Mouse (Mus musculus) brown adipose tissue, adult 24 weeks (tissue): ENCODE data around the gene Cpa2. TPM values are rescaled to one million over a fixed set of nuclear protein-coding genes. Genes with fewer than 3 reads are reported as not detected.

ENCODE experiments used
- H3K27ac ChIP-seq: fragments of 200-500 bp; replicated peaks from 2 replicates; pipeline ENCODE4 v1.5.1; 2012; ENCODE audit warnings: low read depth, mild to moderate bottlenecking, low read length
- H3K4me1 ChIP-seq: fragments of 200-500 bp; 2 replicates; pipeline ENCODE4 v1.6.1; 2012; ENCODE audit warnings: low read length, mixed read lengths; ENCODE audit not compliant: control insufficient read depth, insufficient read depth, insufficient read length
- H3K4me3 ChIP-seq: fragments of 200-500 bp; 2 replicates; pipeline ENCODE4 v1.5.1; 2012; ENCODE audit warnings: low read depth, mild to moderate bottlenecking, low read length, moderate library complexity; ENCODE audit not compliant: insufficient read depth
- polyA plus RNA-seq: library from polyadenylated mRNA; stranded (reverse); fragments of >200 nt; gene quantifications from 2 replicates; pipeline ENCODE4 v1.2.4, GENCODE M21; 2012; ENCODE audit not compliant: missing spikeins, insufficient read depth, insufficient read length

Gene Cpa2
- polyA plus RNA-seq, 1 experiment: 0.99 TPM

- peaks cover under 1% of the 10 kb centered on the region; the same call in 1 of the 2 replicates for H3K4me1 ChIP-seq
- H3K27ac ChIP-seq: peak overlapping the region; percentile 83
- no peak overlapping the region for H3K4me3 ChIP-seq
These were observed 13.3 kb downstream of the Cpa2 start for GRCm38 (mm10) chr6:30554621-30555170.

DNA sequence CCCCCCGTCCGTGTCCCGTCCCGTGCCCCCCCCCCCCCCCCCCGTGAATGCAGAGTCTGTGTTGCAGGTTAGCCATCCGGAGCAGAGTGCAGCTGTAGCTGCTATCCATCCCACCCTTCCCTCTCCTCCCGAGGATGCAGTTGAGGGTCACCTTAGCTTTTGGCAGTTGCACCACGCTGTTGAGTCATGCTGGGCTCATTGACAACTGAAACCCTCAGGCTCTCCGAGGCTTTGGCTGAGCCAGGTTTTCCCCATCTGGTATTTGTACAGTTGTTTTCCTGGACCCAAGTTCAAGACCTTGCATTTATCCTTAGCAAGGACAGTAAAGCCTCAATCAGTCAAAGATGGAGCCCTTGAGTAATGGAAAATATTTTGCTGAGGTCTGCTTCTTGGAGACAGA lies 14.7 kb downstream of the Cpa2 start:
- Histone ChIP-seq H3K4me3 (no peak overlapping the region), H3K4me1 (peaks cover 4% of the 10 kb centered on the region; the same call in 1 of the 2 replicates), H3K27ac (no peak overlapping the region)

- H3K4me1 ChIP-seq: peaks cover 4% of the 10 kb centered on the region; the same call in 1 of the 2 replicates
- H3K27ac ChIP-seq: no peak overlapping the region
- no peak overlapping the region for H3K4me3 ChIP-seq
These were observed 18.3 kb downstream of the Cpa2 start for GRCm38 (mm10) chr6:30559726-30560125.

DNA sequence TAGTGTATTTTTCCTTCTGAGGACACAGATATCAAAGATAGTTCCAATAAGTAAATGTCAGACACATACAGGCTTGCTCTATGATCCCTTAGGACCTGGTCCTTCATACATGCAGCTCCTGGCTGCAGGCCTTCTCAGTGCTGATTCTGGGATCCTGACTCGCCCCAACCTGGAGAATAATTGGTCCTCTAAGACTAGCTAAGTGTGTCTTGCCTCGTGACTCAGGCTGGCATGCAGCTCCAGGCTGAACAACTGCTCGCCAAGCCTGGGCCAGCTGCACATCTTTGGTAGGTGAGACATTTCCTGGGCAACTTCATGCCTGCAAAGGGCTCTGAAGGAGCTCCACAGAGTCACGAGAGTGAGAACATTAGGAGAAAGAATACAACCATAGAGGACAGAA lies 20.8 kb downstream of the Cpa2 start:
- H3K4me3 ChIP-seq: no peak overlapping the region
- H3K27ac ChIP-seq: no peak overlapping the region
- peaks cover 4% of the 10 kb centered on the region; the same call in 1 of the 2 replicates for H3K4me1 ChIP-seq

DNA sequence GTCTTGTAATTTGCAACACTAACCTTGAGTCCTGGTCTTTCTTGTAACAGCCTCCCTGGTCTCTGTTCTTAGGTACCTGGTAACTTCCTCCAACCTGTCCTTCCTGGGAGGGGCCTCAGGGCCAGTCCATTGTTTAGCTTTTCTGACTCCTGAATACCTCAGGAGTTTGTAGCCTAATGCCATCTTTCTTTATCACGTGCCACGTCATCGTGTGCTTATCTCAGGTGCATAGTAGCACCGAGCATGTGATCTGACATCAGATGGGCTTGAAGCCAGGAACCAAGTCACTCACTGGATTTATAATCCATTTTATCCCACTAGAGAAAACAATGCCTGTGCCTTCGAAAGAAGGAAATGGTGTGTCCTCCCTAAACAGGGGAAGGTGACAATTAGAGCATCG lies 22.2 kb downstream of the Cpa2 start:
- Histone ChIP-seq H3K27ac (no peak overlapping the region), H3K4me3 (no peak overlapping the region), H3K4me1 (peaks cover 4% of the 10 kb centered on the region; the same call in 1 of the 2 replicates)

DNA sequence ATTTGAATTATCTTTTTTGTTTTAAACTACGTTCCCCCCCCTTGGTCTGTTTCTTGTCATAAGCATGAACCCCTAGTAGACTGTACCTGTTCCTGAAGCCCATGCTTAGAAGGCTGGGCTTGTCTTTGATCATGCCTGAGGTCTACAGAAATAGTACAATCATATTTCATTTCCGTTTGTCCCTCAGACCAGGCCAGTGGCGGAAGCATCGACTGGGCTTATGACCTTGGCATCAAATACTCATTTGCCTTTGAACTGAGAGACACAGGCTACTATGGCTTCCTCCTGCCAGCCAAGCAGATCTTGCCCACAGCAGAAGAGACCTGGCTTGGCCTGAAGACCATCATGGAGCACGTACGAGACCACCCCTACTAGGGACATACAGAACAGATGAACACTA lies 22.7 kb downstream of the Cpa2 start:
- Histone ChIP-seq H3K4me1 (peaks cover 4% of the 10 kb centered on the region; the same call in 1 of the 2 replicates), H3K27ac (no peak overlapping the region), H3K4me3 (no peak overlapping the region)

DNA sequence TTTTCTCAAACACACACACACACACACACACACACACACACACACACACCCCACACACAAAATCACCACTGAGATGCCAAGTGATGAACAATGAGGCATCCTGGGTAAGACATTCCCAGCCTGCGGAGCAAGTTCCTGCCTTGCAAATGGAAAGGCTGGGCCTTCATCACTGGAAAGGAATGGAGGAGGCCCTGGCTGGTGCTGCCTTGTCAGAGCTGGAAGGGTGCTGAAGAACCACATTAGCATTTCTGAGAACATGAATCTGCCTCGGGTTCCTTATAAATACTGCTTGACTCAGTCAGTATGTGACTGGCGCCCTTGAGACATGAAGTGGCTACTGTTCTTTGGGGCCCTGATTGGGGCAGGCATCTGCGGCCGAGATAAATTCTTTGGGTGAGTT lies 26.7 kb downstream of the Cpa2 start, which contains the start of gene Cpa4:
Gene Cpa4, plus strand, starts transcription at position 301 of the 400 bp plus-strand sequence.
- H3K4me1 ChIP-seq: no peaks in the 10 kb centered on the region
- no peak within 1 kb of the TSS for H3K4me3 ChIP-seq
- no peak within 1 kb of the TSS for H3K27ac ChIP-seq

DNA sequence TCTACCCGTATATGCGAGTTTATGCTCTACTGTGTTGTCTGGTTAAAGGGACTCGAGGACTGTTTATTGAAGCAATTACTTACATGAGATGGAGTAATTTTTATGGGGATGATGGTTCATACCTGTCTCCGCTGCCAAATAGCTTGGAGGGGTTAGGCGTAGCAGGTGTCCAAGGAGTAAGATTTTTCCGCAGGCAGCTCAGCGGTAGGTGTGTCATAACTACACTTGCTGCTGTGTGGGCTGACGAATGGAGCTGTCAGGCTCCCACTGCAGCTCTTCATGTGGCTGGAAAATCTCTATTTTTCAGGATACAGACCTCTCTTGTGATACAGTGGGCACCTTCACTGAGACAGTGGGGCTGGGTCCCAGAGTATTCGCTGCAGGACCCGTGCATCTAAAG lies 27.9 kb downstream of the Cpa2 start:
- Histone ChIP-seq H3K27ac (no peak overlapping the region), H3K4me3 (no peak overlapping the region), H3K4me1 (no peaks in the 10 kb centered on the region)

DNA sequence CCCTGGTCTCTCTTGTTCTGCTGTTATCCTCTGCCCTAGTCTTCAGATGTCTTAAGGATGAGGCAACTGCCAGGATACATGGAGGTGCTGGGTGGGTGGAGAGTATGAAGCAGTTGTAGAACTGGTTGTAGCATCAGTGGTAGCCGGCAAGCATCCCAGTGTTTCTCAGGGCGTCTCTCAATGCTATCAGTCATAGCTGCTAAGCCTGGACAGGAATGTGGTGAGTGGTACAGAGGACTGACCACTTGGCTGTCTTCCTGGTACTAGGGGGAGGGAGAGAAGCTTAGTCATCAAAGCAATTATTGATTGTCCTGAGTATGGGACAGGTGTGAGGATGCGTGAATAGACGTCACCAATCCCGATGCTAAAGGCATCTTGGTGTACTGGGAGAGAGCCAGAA lies 28.6 kb downstream of the Cpa2 start:
- Histone ChIP-seq H3K4me3 (no peak overlapping the region), H3K4me1 (no peaks in the 10 kb centered on the region), H3K27ac (no peak overlapping the region)

- Histone ChIP-seq H3K4me3 (no peak overlapping the region), H3K4me1 (no peaks in the 10 kb centered on the region), H3K27ac (no peak overlapping the region)
These were observed 31.3 kb downstream of the Cpa2 start for GRCm38 (mm10) chr6:30572456-30573311.

DNA sequence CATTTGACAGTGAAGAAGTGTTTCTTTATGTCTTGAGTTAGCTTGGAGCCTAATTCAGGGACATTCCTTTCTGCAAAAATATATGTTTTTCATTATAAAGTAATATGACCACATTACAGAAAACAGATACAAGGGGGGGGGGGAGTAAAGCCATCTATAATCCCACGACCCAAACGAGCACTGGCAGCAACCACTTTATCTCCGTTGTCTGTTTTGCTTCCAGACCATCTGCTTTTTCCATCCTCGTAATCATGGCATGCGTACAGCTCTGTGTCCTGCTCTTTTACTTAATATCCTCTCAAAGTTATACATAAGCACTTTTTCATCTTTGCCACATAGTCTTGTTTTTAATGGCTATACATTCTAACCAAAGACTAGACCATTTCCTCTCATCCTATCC lies 32.0 kb downstream of the Cpa2 start:
- Histone ChIP-seq H3K4me3 (no peak overlapping the region), H3K4me1 (no peaks in the 10 kb centered on the region), H3K27ac (no peak overlapping the region)

GRCm38 (mm10) chr6:30574945-30575344 lies 33.6 kb downstream of the Cpa2 start:
- H3K27ac ChIP-seq: no peak overlapping the region
- no peak overlapping the region for H3K4me3 ChIP-seq
- H3K4me1 ChIP-seq: no peaks in the 10 kb centered on the region

- no peak overlapping the region for H3K27ac ChIP-seq
- H3K4me1 ChIP-seq: no peaks in the 10 kb centered on the region
- H3K4me3 ChIP-seq: no peak overlapping the region
These were observed 35.3 kb downstream of the Cpa2 start for GRCm38 (mm10) chr6:30576477-30577203.

DNA sequence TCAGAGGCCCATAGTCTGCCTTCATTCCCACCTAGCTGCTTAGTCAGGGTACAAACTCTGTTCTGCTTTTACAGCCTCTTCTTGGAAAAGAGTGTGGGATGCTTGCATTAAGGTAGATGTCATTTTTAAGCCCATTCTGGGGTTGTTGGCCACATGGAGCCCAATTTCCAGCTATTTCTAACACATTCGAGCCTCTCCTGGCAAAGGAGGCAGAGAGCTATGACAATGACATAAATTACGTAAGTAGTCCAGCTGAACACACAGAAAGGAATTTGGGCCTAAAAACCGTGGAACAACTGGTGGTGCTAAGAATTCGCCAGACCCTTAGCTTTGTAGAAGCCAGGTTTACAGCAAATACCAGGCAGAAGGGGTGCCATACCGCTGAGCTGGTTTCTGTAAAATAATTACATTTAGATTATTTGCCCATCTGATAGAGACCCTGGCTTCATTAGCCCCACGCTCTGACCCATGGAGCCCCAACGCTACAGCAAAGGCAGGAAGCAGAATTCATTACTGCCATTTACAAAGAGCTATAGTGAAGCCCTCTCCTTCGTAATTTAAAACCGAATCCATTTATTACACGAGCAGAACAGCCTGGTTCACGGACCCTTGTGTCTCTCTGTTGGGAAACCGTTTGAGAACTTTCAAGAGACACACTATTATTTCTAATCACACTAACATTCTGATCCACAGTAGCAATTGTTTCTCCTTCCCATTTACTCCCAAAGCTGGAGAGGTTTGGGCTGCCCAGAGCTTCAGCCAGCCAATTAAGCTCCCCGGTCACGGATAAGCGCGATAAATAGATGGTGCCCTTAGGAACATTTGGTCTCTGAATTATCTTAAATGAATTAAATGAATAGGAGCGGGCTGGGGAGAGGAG lies 38.8 kb downstream of the Cpa2 start:
- H3K27ac ChIP-seq: no peak overlapping the region
- no peaks in the 10 kb centered on the region for H3K4me1 ChIP-seq
- no peak overlapping the region for H3K4me3 ChIP-seq

- Histone ChIP-seq H3K27ac (no peak overlapping the region), H3K4me3 (no peak overlapping the region), H3K4me1 (no peaks in the 10 kb centered on the region)
These were observed 39.4 kb downstream of the Cpa2 start for GRCm38 (mm10) chr6:30580841-30581176.
